Mouse (Mus musculus) neural tube, embryonic 12.5 days (tissue): ENCODE data around the gene Med9. TPM values are rescaled to one million over a fixed set of nuclear protein-coding genes. Genes with fewer than 3 reads are reported as not detected.

Experiments used
- ATAC-seq: fragments of 200-750 bp; cut with Nextera tagmentation; 2 replicates; pipeline ENCODE4 v1.8.0; 2017; ENCODE audit warnings: low read depth, mild to moderate bottlenecking, moderate TSS enrichment, moderate library complexity; ENCODE audit not compliant: low FRiP score
- H3K27ac ChIP-seq: fragments of 300-500 bp; sonication (generic); 2 replicates; pipeline ENCODE4 v1.5.1; 2016
- H3K27me3 ChIP-seq: fragments of 300-500 bp; sonication (generic); replicated peaks from 2 replicates; pipeline ENCODE4 v1.6.1; 2016; ENCODE audit warnings: mild to moderate bottlenecking
- H3K36me3 ChIP-seq: fragments of 300-500 bp; sonication (generic); 2 replicates; pipeline ENCODE4 v1.6.1; 2016; ENCODE audit warnings: mild to moderate bottlenecking
- H3K4me1 ChIP-seq: fragments of 300-500 bp; sonication (generic); 2 replicates; pipeline ENCODE4 v1.6.1; 2016
- H3K4me2 ChIP-seq: fragments of 300-500 bp; sonication (generic); replicated peaks from 2 replicates; pipeline ENCODE4 v1.6.1; 2016; ENCODE audit warnings: mild to moderate bottlenecking
- H3K4me3 ChIP-seq: fragments of 300-500 bp; sonication (generic); 2 replicates; pipeline ENCODE4 v1.5.1; 2016
- H3K9ac ChIP-seq: fragments of 300-500 bp; sonication (generic); 2 replicates; pipeline ENCODE4 v1.6.1; 2016; ENCODE audit warnings: mild to moderate bottlenecking
- H3K9me3 ChIP-seq: fragments of 300-500 bp; sonication (generic); 2 replicates; pipeline ENCODE4 v1.6.1; 2016; ENCODE audit warnings: mild to moderate bottlenecking
- WGBS: fragments of 180-500 bp; shearing (Covaris S2); methylation state at CpG from one replicate; pipeline ENCODE4 v1.1.7; 2016; 5-methylcytosine and 5-hydroxymethylcytosine counted together
- polyA plus RNA-seq: library from polyadenylated mRNA; unstranded; fragments of >200 nt; fragmentation: Nextera tagmentation; extraction: Ambion mirVana; gene quantifications from 2 replicates; pipeline ENCODE4 v1.2.1, GENCODE M21; 2016

The Med9 gene
- polyA plus RNA-seq, 1 experiment from 2014 or later = 40.7 TPM

GRCm38 (mm10) chr11:59959453-59959852, 11.4 kb downstream of the Med9 start:
- Histone ChIP-seq H3K9ac (no peak overlapping the region), H3K4me2 (no peak overlapping the region), H3K36me3 (peaks cover 27% of the 10 kb centered on the region), H3K9me3 (no peaks in the 10 kb centered on the region), H3K4me3 (no peak overlapping the region), H3K27me3 (peaks cover 23% of the 10 kb centered on the region), H3K27ac (no peak overlapping the region), H3K4me1 (peaks cover 13% of the 10 kb centered on the region)
- no peak for ATAC-seq
- 88% methylated on average over 4 of the region's 4 CpGs for WGBS

- Histone ChIP-seq H3K27ac (no peak overlapping the region), H3K9ac (no peak overlapping the region), H3K4me1 (peaks cover 19% of the 10 kb centered on the region), H3K4me2 (no peak overlapping the region), H3K4me3 (no peak overlapping the region), H3K27me3 (peaks cover 29% of the 10 kb centered on the region), H3K9me3 (no peaks in the 10 kb centered on the region), H3K36me3 (peaks cover 27% of the 10 kb centered on the region)
- ATAC-seq = no peak
- 90% methylated on average over 20 of the region's 20 CpGs for WGBS
Observed at GRCm38 (mm10) chr11:59960476-59961337, 12.7 kb downstream of the Med9 start.

DNA sequence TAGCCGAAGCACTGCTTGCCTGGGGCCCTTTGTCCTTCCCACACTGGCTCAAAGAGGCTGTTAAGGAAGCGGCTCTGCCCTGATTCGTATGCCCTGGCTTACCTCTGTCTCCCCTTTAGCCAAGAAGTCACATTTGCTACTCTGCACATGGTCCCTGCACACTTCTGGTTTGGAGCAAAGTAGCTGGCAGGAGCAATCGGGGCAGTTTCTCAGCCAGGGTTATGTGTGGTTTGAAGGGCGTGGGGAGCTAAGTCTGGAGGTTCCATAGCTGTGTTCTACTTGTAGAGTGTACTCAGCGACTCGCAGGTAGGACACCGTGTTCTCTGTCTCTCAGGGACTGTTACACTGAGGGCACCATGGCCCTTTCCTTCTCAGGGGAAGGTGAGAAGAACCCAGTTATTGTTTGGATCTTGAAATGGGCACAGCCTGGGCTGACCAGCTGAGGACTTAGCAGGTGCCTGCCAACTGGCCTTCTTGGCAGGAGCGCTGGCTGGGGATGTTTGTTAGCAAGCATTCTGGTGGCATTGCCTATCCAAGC, 13.4 kb downstream of the Med9 start:
- Histone ChIP-seq H3K4me3 (no peak overlapping the region), H3K9ac (no peak overlapping the region), H3K4me2 (no peak overlapping the region), H3K36me3 (peaks cover 27% of the 10 kb centered on the region), H3K4me1 (peaks cover 19% of the 10 kb centered on the region), H3K27ac (no peak overlapping the region), H3K27me3 (peaks cover 29% of the 10 kb centered on the region), H3K9me3 (no peaks in the 10 kb centered on the region)
- WGBS = 91% methylated on average over 9 of the region's 9 CpGs
- ATAC-seq = no peak

GRCm38 (mm10) chr11:59962590-59962989, 14.6 kb downstream of the Med9 start:
- Histone ChIP-seq H3K9me3 (no peaks in the 10 kb centered on the region), H3K4me1 (peaks cover 19% of the 10 kb centered on the region), H3K4me3 (no peak overlapping the region), H3K36me3 (peaks cover 20% of the 10 kb centered on the region), H3K27ac (no peak overlapping the region), H3K9ac (no peak overlapping the region), H3K4me2 (no peak overlapping the region), H3K27me3 (peaks cover 29% of the 10 kb centered on the region)
- ATAC-seq = no peak
- 79% methylated on average over 3 of the region's 3 CpGs for WGBS

DNA sequence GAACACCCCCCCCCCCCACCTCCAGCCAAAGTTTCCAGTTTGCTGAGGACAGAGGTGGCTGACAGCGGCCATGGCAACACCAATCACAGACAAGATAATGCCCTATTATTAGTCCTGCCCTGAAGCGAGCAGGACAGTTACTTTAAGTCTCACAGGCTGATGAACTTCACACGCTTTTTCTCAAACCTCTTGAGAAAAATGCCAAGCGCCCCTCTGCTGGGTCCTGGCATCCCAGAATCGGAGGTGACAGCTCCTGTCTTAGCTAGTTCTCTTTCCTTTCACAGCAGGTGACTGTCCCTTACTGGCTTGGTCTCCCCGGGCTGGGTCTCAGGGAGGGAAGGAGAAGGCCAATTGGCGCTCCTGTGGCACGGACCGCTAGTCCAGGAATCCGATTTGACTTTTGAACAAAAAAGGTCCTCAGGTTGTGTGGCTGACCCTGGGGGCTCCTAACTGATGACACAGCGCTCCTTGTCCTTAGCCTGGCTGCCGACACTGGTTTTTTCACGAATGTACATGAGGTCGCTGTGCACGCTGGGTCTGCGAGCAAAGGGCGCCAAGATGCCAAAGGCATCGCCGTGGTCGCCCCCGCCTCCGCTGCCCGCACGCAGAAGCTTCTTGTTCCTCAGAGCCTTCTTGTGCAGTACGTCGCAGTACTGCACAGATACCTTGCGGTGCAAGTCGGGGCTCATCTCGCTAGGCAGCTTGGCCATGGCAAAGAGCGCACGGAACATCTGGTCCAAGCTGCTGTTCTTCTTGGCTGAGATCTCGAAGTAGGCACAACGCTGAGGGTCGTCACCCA, 15.6 kb downstream of the Med9 start:
- H3K9me3 ChIP-seq = no peaks in the 10 kb centered on the region
- peak overlapping the region; percentile 34 for H3K4me3 ChIP-seq
- H3K4me1 ChIP-seq = peaks cover 19% of the 10 kb centered on the region
- H3K27me3 ChIP-seq = peaks cover 32% of the 10 kb centered on the region
- peak overlapping the region; percentile 77 for H3K4me2 ChIP-seq
- peak overlapping the region; percentile 42; the same call in 1 of the 2 replicates for H3K9ac ChIP-seq
- no peak for ATAC-seq
- no peak overlapping the region for H3K27ac ChIP-seq
- 6% methylated on average over 34 of the region's 34 CpGs for WGBS
- H3K36me3 ChIP-seq = peaks cover 20% of the 10 kb centered on the region

GRCm38 (mm10) chr11:59964163-59964758, 16.3 kb downstream of the Med9 start:
- peak overlapping the region; percentile 34 for H3K4me3 ChIP-seq
- peak overlapping the region; percentile 77 for H3K4me2 ChIP-seq
- H3K9me3 ChIP-seq = no peaks in the 10 kb centered on the region
- no peak for ATAC-seq
- H3K27me3 ChIP-seq = peaks cover 32% of the 10 kb centered on the region
- WGBS = 3% methylated on average over 33 of the region's 33 CpGs
- H3K27ac ChIP-seq = no peak overlapping the region
- H3K4me1 ChIP-seq = peaks cover 19% of the 10 kb centered on the region
- H3K36me3 ChIP-seq = peaks cover 20% of the 10 kb centered on the region
- H3K9ac ChIP-seq = peak overlapping the region; percentile 38

DNA sequence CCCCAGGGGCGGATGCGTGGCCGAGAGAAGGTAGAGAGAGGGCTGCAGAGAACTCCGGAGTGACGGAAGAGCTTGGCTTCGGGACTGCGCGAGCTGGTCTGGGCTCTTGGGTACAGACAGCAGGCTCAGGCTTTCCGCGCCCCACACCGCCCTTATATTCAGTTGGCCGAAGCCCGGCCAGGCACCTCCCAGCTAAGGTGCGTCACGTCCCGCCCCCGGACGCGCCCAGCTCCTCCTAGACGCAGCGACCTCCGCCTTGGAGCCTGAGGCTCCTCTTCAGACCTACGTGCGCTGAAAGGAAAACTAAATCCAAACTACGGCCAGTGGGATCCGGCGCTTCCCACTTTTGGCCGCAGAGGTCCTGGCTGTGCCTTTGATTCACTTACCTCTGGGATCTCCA, 16.8 kb downstream of the Med9 start, which contains the start of gene Rasd1:
Gene Rasd1, minus strand, starts transcription at position 127 of the 400 bp plus-strand sequence.
- peaks cover 19% of the 10 kb centered on the region for H3K4me1 ChIP-seq
- peaks cover 20% of the 10 kb centered on the region for H3K36me3 ChIP-seq
- peaks cover 32% of the 10 kb centered on the region for H3K27me3 ChIP-seq
- H3K4me2 ChIP-seq = peak within 1 kb of the TSS; percentile 77
- H3K9ac ChIP-seq = peak within 1 kb of the TSS; percentile 42
- no peak within 1 kb of the TSS for H3K27ac ChIP-seq
- no peaks in the 10 kb centered on the region for H3K9me3 ChIP-seq
- WGBS = 1% methylated on average over 28 of the region's 28 CpGs
- peak within 1 kb of the TSS; percentile 34 for H3K4me3 ChIP-seq
- peak; percentile 57; the same call in 1 of the 2 replicates for ATAC-seq

GRCm38 (mm10) chr11:59965227-59966101, 17.5 kb downstream of the Med9 start:
- Histone ChIP-seq H3K27me3 (peaks cover 32% of the 10 kb centered on the region), H3K9ac (peak overlapping the region; percentile 38; the same call in 1 of the 2 replicates), H3K4me2 (peak overlapping the region; percentile 77), H3K4me1 (peaks cover 19% of the 10 kb centered on the region), H3K36me3 (peaks cover 18% of the 10 kb centered on the region), H3K4me3 (peak overlapping the region; percentile 34), H3K9me3 (no peaks in the 10 kb centered on the region), H3K27ac (no peak overlapping the region)
- 23% methylated on average over 25 of the region's 25 CpGs for WGBS
- ATAC-seq = peak; percentile 49; the same call in 1 of the 2 replicates

DNA sequence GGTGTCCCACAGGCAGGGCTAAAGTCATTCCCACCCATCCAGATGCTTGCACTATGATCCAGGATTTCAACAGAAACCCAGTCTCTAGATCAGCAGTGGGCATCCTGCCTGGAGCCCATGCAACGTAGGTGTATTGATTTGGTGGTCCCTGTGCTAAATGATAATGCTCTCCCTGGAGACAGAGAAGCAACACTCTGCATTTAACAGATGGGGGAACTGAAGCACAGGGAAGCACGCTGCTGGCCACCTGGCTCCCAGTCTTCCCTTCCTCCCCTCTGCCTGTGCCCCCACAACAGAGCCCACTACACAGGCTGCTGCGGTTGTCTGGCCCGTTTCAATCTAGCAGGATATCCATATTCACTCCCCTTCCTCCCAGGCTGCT, 18.1 kb downstream of the Med9 start:
- Histone ChIP-seq H3K9me3 (no peaks in the 10 kb centered on the region), H3K4me3 (no peak overlapping the region), H3K4me2 (no peak overlapping the region), H3K27me3 (peaks cover 32% of the 10 kb centered on the region), H3K27ac (no peak overlapping the region), H3K9ac (no peak overlapping the region), H3K36me3 (peaks cover 11% of the 10 kb centered on the region), H3K4me1 (peaks cover 19% of the 10 kb centered on the region)
- no peak for ATAC-seq
- WGBS = 60% methylated on average over 4 of the region's 4 CpGs

DNA sequence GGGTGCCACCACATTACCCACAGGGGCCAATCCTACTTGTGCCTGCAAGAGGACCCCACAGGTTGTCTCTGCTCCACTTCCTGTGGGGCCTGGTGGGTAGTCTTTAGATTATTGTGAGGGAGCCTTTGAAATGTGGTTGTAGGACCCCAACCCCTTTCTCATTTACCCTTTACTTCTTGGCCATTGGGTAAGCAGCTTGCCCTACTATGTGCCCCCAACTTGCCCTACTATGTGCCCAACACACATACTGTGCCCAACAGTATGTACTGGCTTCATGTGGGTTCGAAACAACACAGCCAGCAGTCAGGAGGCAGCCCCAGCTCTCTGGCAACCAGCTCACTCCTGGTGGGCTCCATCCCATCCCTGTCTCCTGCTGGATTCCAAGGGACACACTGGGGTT, 19.8 kb downstream of the Med9 start:
- Histone ChIP-seq H3K36me3 (no peaks in the 10 kb centered on the region), H3K27me3 (peaks cover 24% of the 10 kb centered on the region), H3K4me3 (no peak overlapping the region), H3K9me3 (no peaks in the 10 kb centered on the region), H3K4me1 (peaks cover 24% of the 10 kb centered on the region), H3K9ac (no peak overlapping the region), H3K27ac (no peak overlapping the region), H3K4me2 (no peak overlapping the region)
- 100% methylated on average over 1 of the region's 1 CpGs for WGBS
- ATAC-seq = no peak

DNA sequence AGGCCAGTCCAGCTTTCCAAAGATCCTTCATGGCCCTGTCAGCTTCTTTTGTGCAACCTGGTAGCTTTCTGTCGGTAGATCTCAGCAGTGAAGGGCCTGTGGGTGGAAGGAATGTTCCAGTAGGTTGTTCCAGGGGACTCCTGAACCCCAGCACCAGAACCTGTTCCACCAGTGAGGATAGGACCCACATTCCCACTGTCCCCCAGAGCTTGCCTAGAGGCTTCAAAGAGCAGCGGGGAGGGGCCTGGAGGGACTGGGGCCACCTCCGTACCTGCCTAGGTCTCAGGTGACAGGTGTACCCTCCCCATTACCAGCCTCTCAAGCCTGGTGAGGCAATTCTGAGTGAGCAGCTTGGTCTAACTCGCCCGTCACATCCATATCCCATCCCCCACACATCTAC, 22.8 kb downstream of the Med9 start:
- Histone ChIP-seq H3K9ac (no peak overlapping the region), H3K27me3 (0 out of 2 replicates have a peak, but pooled peaks cover 8% of the 10 kb centered on the region), H3K4me1 (0 out of 2 replicates have a peak, but pooled peaks cover 4% of the 10 kb centered on the region), H3K4me3 (no peak overlapping the region), H3K36me3 (no peaks in the 10 kb centered on the region), H3K9me3 (no peaks in the 10 kb centered on the region), H3K27ac (no peak overlapping the region), H3K4me2 (no peak overlapping the region)
- ATAC-seq = no peak
- WGBS = 79% methylated on average over 5 of the region's 5 CpGs
